Mouse (Mus musculus) ES-E14 (cell line): ENCODE results near the gene Gga3. TPM values are rescaled to one million over a fixed set of nuclear protein-coding genes. Genes with fewer than 3 reads are reported as not detected.
A peak's percentile ranks its signal among the peaks of the same experiment; 100 is the strongest.

Source experiments
- DNase-seq: peaks from one replicate; pipeline ENCODE4 v3.0.0-alpha.2; 2013; ENCODE audit warnings: low read depth, low spot score
- H3K27ac ChIP-seq: 2 replicates; pipeline ENCODE4 v1.5.1; 2012; ENCODE audit warnings: low read depth, mild to moderate bottlenecking, low read length, moderate library complexity, mixed read lengths; ENCODE audit not compliant: poor library complexity, insufficient read depth, severe bottlenecking
- H3K36me3 ChIP-seq: 2 replicates; pipeline ENCODE4 v1.6.1; 2012; ENCODE audit warnings: mild to moderate bottlenecking, low read length, moderate library complexity, mixed read lengths; ENCODE audit not compliant: control insufficient read depth, poor library complexity, insufficient read depth, severe bottlenecking
- H3K4me1 ChIP-seq, 2 experiments: fragments of 150-350 bp in 1 of 2; sonication (generic) in 1 of 2; 2 replicates each; pipeline ENCODE4 v1.6.1; 2012; ENCODE audit warnings: low read length in 2 of 2, mild to moderate bottlenecking in 1 of 2, mixed read lengths in 1 of 2; ENCODE audit not compliant: control insufficient read depth in 2 of 2, insufficient read depth in 2 of 2, poor library complexity in 1 of 2
- H3K4me3 ChIP-seq, 2 experiments: fragments of 150-350 bp in 1 of 2; sonication (generic) in 1 of 2; 2 replicates each; pipeline ENCODE4 v1.5.1; 2012; ENCODE audit warnings: low read length in 2 of 2, low read depth in 1 of 2, mild to moderate bottlenecking in 1 of 2, mixed read lengths in 1 of 2; ENCODE audit not compliant: insufficient read depth in 1 of 2, poor library complexity in 1 of 2, severe bottlenecking in 1 of 2
- H3K9ac ChIP-seq: 2 replicates; pipeline ENCODE4 v1.6.1; 2012; ENCODE audit warnings: low read depth, mild to moderate bottlenecking, low read length, mixed read lengths; ENCODE audit not compliant: poor library complexity, insufficient read depth, severe bottlenecking
- H3K9me3 ChIP-seq: fragments of 150-350 bp; sonication (generic); 2 replicates; pipeline ENCODE4 v1.6.1; 2012; ENCODE audit warnings: low read depth, mild to moderate bottlenecking, low read length; ENCODE audit not compliant: control insufficient read depth, insufficient read depth
- CHD2 ChIP-seq: IDR thresholded peaks from 2 replicates; pipeline ENCODE4 v1.6.1; 2014; ENCODE audit warnings: mild to moderate bottlenecking, low read depth, low read length, inconsistent platforms
- HCFC1 ChIP-seq: IDR thresholded peaks from 2 replicates; pipeline ENCODE4 v1.6.1; 2012; ENCODE audit warnings: low read length, inconsistent platforms, borderline replicate concordance; ENCODE audit not compliant: insufficient read depth
- MAFK ChIP-seq: IDR thresholded peaks from 2 replicates; pipeline ENCODE4 v1.6.1; 2014; ENCODE audit warnings: mild to moderate bottlenecking, low read depth, low read length, inconsistent platforms; ENCODE audit not compliant: insufficient read depth
- ZC3H11A ChIP-seq: IDR thresholded peaks from 2 replicates; pipeline ENCODE4 v1.6.1; 2012; ENCODE audit warnings: low read depth, mild to moderate bottlenecking, inconsistent platforms, low read length, borderline replicate concordance
- ZNF384 ChIP-seq: IDR thresholded peaks from 2 replicates; pipeline ENCODE4 v1.6.1; 2012; ENCODE audit warnings: low read depth, low read length, inconsistent platforms
- in situ Hi-C, 2 experiments: fragments of 600-800 bp; cut with MboI; formaldehyde crosslinking; loops; one replicate each; pipeline ENCODE4 v1.15.1; 2025; ENCODE audit warnings: low sequenced_read_pairs in 2 of 2, inconsistent platforms in 1 of 2; ENCODE audit not compliant: unreplicated experiment in 2 of 2
- total RNA-seq: library from RNA; depleted of rRNA; stranded (reverse); fragments of 300-350 nt; gene quantifications from 2 replicates; pipeline ENCODE4 v1.2.3, GENCODE M21; 2012

Gga3 gene
- total RNA-seq, 1 experiment = 31.7 TPM

DNA sequence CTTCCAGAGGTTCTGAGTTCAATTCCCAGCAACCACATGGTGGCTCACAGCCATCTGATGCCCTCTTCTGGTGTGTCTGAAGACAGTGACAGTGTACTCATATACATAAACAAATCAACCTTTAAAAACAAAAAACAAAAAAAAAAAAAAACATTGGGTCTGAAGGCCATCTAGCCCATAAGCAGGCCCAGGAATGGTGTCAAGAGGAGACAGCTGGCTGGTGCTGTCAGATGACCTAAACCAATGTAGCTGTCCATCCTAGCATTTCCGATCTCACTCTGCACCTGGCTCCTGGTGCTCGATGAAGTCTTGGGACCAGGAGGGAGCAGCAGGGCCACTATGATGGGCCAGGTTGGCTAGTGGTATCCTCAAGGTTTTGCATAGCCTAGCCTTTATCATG is 38.9 kb upstream of the Gga3 start:
- no peak overlapping the region for H3K9ac ChIP-seq
- no peak for DNase-seq
- in situ Hi-C loops = no loop called here
- H3K27ac ChIP-seq = no peak overlapping the region
- H3K4me1 ChIP-seq = peaks cover 8 to 38% of the 10 kb centered on the region in 2 experiments
- no peak overlapping the region for H3K4me3 ChIP-seq
- peaks cover 10% of the 10 kb centered on the region; the same call in 1 of the 2 replicates for H3K36me3 ChIP-seq
- H3K9me3 ChIP-seq = no peaks in the 10 kb centered on the region
- TF ChIP-seq CHD2 = no peak
- TF ChIP-seq MAFK = no peak
- no peak for TF ChIP-seq ZNF384
- TF ChIP-seq ZC3H11A = no peak
- no peak for TF ChIP-seq HCFC1

DNA sequence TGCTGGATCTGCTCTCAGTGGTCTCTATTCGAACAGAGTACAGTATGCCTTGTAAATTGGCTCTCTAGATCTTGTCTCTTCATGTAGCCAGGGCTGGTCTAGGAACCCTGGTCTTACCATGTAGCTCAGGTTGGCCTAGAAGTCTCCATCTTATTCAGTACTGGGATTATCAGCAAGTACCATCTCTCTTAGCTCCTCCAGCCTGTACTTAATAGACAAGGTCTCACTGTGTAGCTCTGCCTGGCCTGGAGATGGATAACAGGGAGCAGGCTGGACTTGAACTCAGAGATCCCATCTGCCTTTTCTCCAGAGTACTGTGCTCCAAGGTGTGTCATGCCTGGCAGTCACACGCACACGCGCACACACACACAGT is 37.8 kb upstream of the Gga3 start:
- in situ Hi-C loops = no loop called here
- Histone ChIP-seq H3K36me3 (peaks cover 10% of the 10 kb centered on the region; the same call in 1 of the 2 replicates), H3K9me3 (no peaks in the 10 kb centered on the region), H3K4me1 (peaks cover 8 to 40% of the 10 kb centered on the region in 2 experiments), H3K27ac (peak overlapping the region; percentile 35; the same call in 1 of the 2 replicates), H3K9ac (no peak overlapping the region; the same call in 1 of the 2 replicates), H3K4me3 (no peak overlapping the region)
- no peak for TF ChIP-seq MAFK
- no peak for DNase-seq

DNA sequence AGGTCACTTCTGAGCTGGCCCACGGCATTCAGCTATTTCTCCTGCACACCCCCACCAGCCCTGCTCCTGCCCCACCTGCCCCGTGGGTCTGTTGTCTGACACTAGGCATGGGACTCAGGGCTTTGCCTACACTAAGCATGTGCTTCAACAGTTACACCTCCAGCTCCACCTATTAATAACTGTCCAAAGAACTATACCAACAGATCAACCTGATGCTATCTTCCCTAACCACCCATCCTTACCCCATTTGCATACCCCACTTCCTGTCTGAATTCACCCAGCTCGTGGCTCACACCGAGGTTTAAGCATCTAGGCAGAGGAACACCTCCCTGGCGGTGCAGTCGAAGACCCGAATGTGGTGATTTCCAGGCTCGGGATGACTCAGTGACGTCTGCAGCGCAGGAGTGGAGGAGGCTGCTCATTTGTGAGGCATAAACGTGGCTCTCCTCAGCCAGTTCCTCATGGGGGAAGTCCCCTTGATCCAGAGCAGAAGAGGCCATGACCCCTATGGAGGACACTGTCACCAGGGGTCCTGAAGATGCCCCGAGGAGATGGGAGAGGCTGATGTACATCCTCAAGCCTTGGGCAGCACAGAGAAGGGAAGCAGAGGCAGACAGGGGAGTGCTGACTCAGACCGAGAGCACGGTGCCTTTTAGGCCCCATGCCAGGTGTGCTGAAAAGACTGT is 37.3 kb upstream of the Gga3 start:
- Histone ChIP-seq H3K4me1 (peaks cover 8 to 40% of the 10 kb centered on the region in 2 experiments), H3K27ac (peak overlapping the region; percentile 44; the same call in 1 of the 2 replicates), H3K9ac (peak overlapping the region; percentile 8; the same call in 1 of the 2 replicates), H3K36me3 (peaks cover 6% of the 10 kb centered on the region; the same call in 1 of the 2 replicates), H3K9me3 (no peaks in the 10 kb centered on the region), H3K4me3 (peak overlapping the region in 1 of 2 experiments; percentile 7; a peak in 1 of 4 replicates)
- TF ChIP-seq CHD2 (no peak), MAFK (no peak), HCFC1 (no peak), ZNF384 (no peak), ZC3H11A (no peak)
- in situ Hi-C loops = no loop called here
- DNase-seq = no peak

DNA sequence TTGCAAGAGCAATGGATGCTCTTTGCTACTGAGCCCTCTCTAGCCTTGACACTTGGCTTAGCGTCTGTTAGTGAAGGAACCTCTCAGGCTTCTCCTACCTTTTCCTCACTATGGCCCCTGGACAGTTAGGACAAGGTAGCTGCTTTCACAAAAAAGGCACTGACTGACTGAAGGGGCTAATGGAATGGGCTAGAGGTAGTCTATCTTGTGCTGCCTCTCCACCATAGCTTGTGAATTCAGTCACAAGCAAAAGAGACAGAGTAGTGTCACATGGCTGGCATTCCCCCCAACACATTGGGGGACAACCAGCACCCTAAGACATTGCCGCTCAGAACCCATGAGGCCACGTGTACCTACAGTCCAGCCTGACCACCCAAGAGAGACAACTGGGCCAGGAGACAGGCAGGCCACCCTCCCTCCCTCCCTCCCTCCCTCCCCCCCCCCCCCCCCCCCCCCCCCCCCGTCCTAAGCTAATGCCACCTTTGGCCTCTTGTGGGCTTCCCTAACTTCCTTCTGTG is 36.5 kb upstream of the Gga3 start:
- no peak overlapping the region for H3K4me3 ChIP-seq
- TF ChIP-seq ZC3H11A (no peak), MAFK (no peak), CHD2 (no peak), ZNF384 (no peak), HCFC1 (no peak)
- H3K4me1 ChIP-seq = peaks cover 8 to 40% of the 10 kb centered on the region in 2 experiments
- H3K36me3 ChIP-seq = peaks cover 4% of the 10 kb centered on the region; the same call in 1 of the 2 replicates
- no peak for DNase-seq
- in situ Hi-C loops = no loop called here
- H3K27ac ChIP-seq = peak overlapping the region; percentile 44; the same call in 1 of the 2 replicates
- H3K9ac ChIP-seq = no peak overlapping the region
- H3K9me3 ChIP-seq = no peaks in the 10 kb centered on the region
